Mouse (Mus musculus): ENCODE measurements around the gene Tgfa.

- no peak for TF ChIP-seq POLR2A (IDR thresholded peaks at IDR 0.05; ENCODE audit: extremely low read depth, insufficient read depth, low read length)
- TF ChIP-seq CTCF (IDR thresholded peaks at IDR 0.05; ENCODE audit: extremely low read depth, insufficient read depth, low read length): no peak
These were observed 17.6 kb upstream of the Tgfa start for GRCm38 (mm10) chr6:86177331-86177982.
